Comparison of ENCODE assay signal across 21 mouse cellular contexts in genomic region chr10:66871133-66871664, GRCm38 (mm10).
"Had no signal": no experiment of that assay in that cellular context is flagged by ENCODE, and none has a peak within 500 bp of the region (broad histone marks: within the 10 kb centered on the region; RNA-seq: fewer than 3 reads in every experiment).

No protein-coding gene starts in this region.

- DNase-seq: kidney, postnatal 25 days; layer of hippocampus, adult 9-11 months; liver; lung, adult 18-20 months; lung, postnatal 10 days; retina, postnatal 1 day; right cerebral cortex, postnatal 25 days; thymus, adult 18-20 months; thymus, postnatal 36 days had no signal

- H3K27ac ChIP-seq: layer of hippocampus, adult 2 months; limb, embryonic 10.5 days; limb, embryonic 13.5 days; liver, embryonic 12.5 days; liver, embryonic 15.5 days; lung, embryonic 15.5 days; midbrain, embryonic 10.5 days; midbrain, embryonic 13.5 days; neural tube, embryonic 13.5 days had no signal

- H3K4me1 ChIP-seq: limb, embryonic 13.5 days; liver, embryonic 12.5 days; liver, embryonic 15.5 days; lung, embryonic 15.5 days; midbrain, embryonic 10.5 days; midbrain, embryonic 13.5 days; neural tube, embryonic 13.5 days had no signal

- H3K4me2 ChIP-seq: limb, embryonic 13.5 days; liver, embryonic 12.5 days; liver, embryonic 15.5 days; lung, embryonic 15.5 days; midbrain, embryonic 13.5 days; neural tube, embryonic 13.5 days had no signal

- H3K9me3 ChIP-seq: limb, embryonic 10.5 days; limb, embryonic 13.5 days; liver, embryonic 12.5 days; liver, embryonic 15.5 days; lung, embryonic 15.5 days; midbrain, embryonic 10.5 days; midbrain, embryonic 13.5 days; neural tube, embryonic 13.5 days had no signal

- H3K27me3 ChIP-seq: limb, embryonic 13.5 days; liver, embryonic 12.5 days; liver, embryonic 15.5 days; lung, embryonic 15.5 days; midbrain, embryonic 13.5 days; neural tube, embryonic 13.5 days had no signal

- H3K9ac ChIP-seq: limb, embryonic 13.5 days; liver, embryonic 12.5 days; liver, embryonic 15.5 days; lung, embryonic 15.5 days; midbrain, embryonic 13.5 days; neural tube, embryonic 13.5 days had no signal

- H3K4me3 ChIP-seq: layer of hippocampus, adult 2 months; limb, embryonic 10.5 days; limb, embryonic 13.5 days; liver, embryonic 12.5 days; liver, embryonic 15.5 days; lung, embryonic 15.5 days; megakaryocyte, embryonic 14.5 days; midbrain, embryonic 10.5 days; midbrain, embryonic 13.5 days; myocyte; neural tube, embryonic 13.5 days had no signal

- ATAC-seq: liver, embryonic 12.5 days; midbrain, embryonic 13.5 days; midbrain, embryonic 16.5 days had no signal

- H3K36me3 ChIP-seq: limb, embryonic 10.5 days; limb, embryonic 13.5 days; liver, embryonic 12.5 days; liver, embryonic 15.5 days; lung, embryonic 15.5 days; midbrain, embryonic 10.5 days; midbrain, embryonic 13.5 days; neural tube, embryonic 13.5 days had no signal
